Mouse (Mus musculus) thymus, adult 2 months (tissue): ENCODE data around the gene 5730596B20Rik.

Experiments
- CTCF ChIP-seq: fragments of 200-500 bp; IDR thresholded peaks from 2 replicates; pipeline ENCODE4 v1.5.1; 2012; ENCODE audit warnings: mild to moderate bottlenecking, control low read depth, low read length, moderate library complexity, borderline replicate concordance; ENCODE audit not compliant: control insufficient read depth, poor library complexity, insufficient read depth; ENCODE audit errors: extremely low read depth
- POLR2A ChIP-seq: fragments of 200-500 bp; IDR thresholded peaks from 2 replicates; pipeline ENCODE4 v1.6.1; 2012; ENCODE audit warnings: mild to moderate bottlenecking, low read length, control low read depth, moderate library complexity; ENCODE audit not compliant: control insufficient read depth, poor library complexity, insufficient read depth; ENCODE audit errors: extremely low read depth

- TF ChIP-seq POLR2A (no peak), CTCF (peak; percentile 82; the same call in 1 of the 2 replicates)
Measured at GRCm38 (mm10) chr6:52211170-52211935, 34.1 kb downstream of the 5730596B20Rik start.
